Mouse (Mus musculus): ENCODE measurements around the gene Pzp. TPM values are rescaled to one million over a fixed set of nuclear protein-coding genes. Genes with fewer than 3 reads are reported as not detected.

Pzp gene
- 0.21 and 0.34 TPM in 2 replicates for polyA plus RNA-seq (2016; fragmentation: Nextera tagmentation; extraction: Ambion mirVana)

DNA sequence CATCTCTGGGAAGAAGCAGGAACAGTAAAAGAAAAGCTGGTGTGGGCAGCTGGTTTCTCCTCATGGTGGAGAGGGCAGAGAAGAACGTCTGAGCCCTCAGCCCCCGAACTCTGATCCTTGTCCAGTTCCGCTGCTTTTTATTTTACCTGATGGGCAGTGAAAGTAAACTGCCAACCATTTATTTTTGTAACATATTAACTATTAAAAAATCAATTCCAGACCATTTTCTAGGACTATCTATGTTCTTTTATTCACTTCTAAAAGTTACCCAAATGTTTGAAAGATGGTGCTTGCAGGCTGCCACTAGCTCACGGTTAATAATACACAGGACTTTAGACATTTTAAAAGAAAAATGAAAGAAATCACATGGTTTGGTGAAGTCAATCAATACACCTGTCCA is at the start of gene Pzp:
Pzp (minus strand) TSS at position 120 of the 400 bp plus-strand sequence.
- H3K4me1 ChIP-seq (replicated peaks) = peaks cover 6% of the 10 kb centered on the region
- ATAC-seq (ENCODE audit: insufficient number of reproducible peaks, low FRiP score) = no peak
- no peak within 1 kb of the TSS for H3K4me3 ChIP-seq
- no peak within 1 kb of the TSS for H3K27ac ChIP-seq (ENCODE audit: poor library complexity, severe bottlenecking)
- no peak within 1 kb of the TSS for H3K9ac ChIP-seq
- H3K9me3 ChIP-seq (replicated peaks) = peaks cover 3% of the 10 kb centered on the region; the same call in 1 of the 2 replicates
- H3K27me3 ChIP-seq (replicated peaks) = no peaks in the 10 kb centered on the region
- no peak within 1 kb of the TSS for H3K4me2 ChIP-seq
- 78% methylated on average over 4 of the region's 4 CpGs for WGBS
- no peaks in the 10 kb centered on the region for H3K36me3 ChIP-seq

DNA sequence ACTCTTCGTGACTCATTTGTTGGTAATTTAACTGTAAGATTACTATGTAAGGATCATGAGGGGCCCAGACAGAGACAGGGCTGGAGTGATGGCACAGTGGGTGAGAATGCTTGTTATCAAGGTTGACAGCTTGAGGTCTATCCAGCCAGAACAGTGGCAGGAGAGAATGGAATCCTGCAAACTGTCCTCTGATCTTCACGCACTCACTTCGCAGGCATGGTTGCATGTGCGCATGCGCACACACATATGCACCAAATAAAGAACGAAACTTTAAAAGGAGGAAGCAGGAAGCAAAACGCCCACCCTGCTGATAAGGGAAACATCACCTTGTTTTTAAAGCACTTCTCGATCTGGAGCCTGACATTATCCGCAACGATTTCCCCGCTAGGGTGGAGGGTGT is 40.1 kb upstream of the Pzp start:
- Histone ChIP-seq H3K4me1 (replicated peaks) (no peaks in the 10 kb centered on the region), H3K27me3 (replicated peaks) (no peaks in the 10 kb centered on the region), H3K4me3 (no peak overlapping the region), H3K36me3 (no peaks in the 10 kb centered on the region), H3K9ac (no peak overlapping the region), H3K4me2 (no peak overlapping the region), H3K27ac (ENCODE audit: poor library complexity, severe bottlenecking) (no peak overlapping the region), H3K9me3 (replicated peaks) (no peaks in the 10 kb centered on the region)
- WGBS = 83% methylated on average over 11 of the region's 11 CpGs
- no peak for ATAC-seq (ENCODE audit: insufficient number of reproducible peaks, low FRiP score)

DNA sequence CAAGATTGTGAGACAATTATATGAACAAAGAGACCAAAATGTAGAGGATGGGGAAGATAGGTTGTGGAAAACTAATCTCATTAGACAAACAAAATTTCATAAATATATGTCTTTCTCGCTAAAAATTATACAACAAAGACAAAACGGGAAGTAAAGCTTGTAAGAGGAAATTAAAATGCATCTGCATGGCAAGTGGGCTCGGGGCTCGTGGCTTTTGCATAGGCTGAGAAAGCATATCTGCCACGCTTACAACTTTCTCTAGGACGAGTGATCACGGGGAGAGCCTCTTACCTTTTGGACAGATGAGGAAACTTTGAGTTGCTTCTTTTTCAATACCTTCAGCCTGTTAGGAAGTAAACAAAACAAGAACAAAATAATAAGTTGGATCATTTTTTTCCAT is 27.5 kb upstream of the Pzp start:
- WGBS = 82% methylated on average over 7 of the region's 7 CpGs
- no peaks in the 10 kb centered on the region for H3K36me3 ChIP-seq

DNA sequence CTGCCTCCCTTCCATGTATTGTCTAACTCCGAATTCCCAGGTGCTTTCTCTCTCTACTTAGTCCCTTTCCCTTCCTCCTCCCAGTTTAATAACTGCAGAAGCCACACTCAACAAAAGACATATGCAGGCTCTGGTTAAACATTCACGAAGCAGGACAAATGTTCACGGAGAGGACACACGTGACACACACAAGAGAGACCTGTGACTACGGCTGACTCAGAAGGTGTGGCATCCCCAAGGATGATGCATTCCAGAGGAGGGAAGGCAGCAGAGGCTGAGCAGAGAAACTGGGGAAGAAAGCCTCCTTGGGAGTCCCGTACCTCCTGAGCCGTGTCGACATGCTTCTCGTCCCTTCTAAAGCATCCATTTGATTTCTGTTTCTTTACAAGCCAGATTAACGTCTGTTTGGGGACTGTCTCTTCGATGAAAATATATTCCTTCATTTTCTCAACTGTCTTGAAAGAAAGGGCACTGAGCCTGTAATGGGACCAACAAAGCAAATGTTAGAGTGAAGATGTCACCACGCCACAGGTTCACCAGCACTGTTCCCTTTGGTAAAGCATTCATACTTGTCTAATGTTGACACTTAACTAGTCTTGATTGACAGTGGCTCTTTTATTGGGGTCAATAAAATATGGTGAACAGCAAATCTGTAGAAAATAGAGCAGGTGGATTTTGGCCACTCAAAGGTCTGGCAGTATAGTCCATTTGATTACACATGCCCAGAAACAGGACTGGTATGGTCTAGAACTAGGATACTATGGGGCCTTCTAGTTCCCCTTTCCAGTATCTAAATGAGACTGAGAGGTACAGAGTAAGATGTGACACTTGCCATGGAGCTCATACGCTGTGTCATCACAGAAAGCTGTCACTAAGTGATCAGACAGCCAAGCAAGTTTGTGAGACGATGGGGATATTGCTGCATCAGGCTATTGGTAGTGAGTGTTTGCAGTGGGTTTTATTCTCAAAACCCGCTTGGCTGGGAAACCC is 23.2 kb upstream of the Pzp start:
- H3K4me3 ChIP-seq = no peak overlapping the region
- no peak for ATAC-seq (ENCODE audit: insufficient number of reproducible peaks, low FRiP score)
- no peak overlapping the region for H3K9ac ChIP-seq
- no peaks in the 10 kb centered on the region for H3K9me3 ChIP-seq (replicated peaks)
- no peak overlapping the region for H3K27ac ChIP-seq (ENCODE audit: poor library complexity, severe bottlenecking)
- H3K4me2 ChIP-seq = no peak overlapping the region
- no peaks in the 10 kb centered on the region for H3K4me1 ChIP-seq (replicated peaks)
- no peaks in the 10 kb centered on the region for H3K36me3 ChIP-seq
- H3K27me3 ChIP-seq (replicated peaks) = no peaks in the 10 kb centered on the region
- WGBS = 76% methylated on average over 15 of the region's 15 CpGs

More for the DNA sequence above, 27.5 kb upstream of the Pzp start:
- Histone ChIP-seq H3K9me3 (replicated peaks) (no peaks in the 10 kb centered on the region), H3K4me1 (replicated peaks) (no peaks in the 10 kb centered on the region), H3K4me3 (no peak overlapping the region), H3K27ac (ENCODE audit: poor library complexity, severe bottlenecking) (no peak overlapping the region), H3K4me2 (no peak overlapping the region), H3K27me3 (replicated peaks) (no peaks in the 10 kb centered on the region), H3K9ac (no peak overlapping the region)
- no peak for ATAC-seq (ENCODE audit: insufficient number of reproducible peaks, low FRiP score)

DNA sequence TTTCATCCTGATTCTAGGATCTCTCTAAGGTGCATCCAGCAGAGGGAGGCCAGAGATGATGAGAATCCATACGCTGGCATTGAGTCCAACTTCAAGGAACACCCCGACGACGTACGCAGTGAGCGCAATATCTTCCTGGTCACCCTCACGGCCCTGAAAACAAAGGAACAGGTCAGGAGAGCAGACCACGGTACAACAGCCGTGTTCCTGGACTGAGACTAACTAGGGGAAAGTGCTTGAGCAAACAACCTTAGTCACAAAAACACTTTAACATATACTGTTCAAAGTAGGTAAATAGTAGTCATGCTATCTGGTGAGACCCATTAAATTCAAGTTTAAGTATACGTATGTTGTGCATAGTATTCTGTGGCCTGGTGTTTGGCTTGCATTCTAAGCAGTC is 22.0 kb upstream of the Pzp start:
- Histone ChIP-seq H3K9ac (no peak overlapping the region), H3K36me3 (no peaks in the 10 kb centered on the region), H3K9me3 (replicated peaks) (no peaks in the 10 kb centered on the region), H3K27ac (ENCODE audit: poor library complexity, severe bottlenecking) (no peak overlapping the region), H3K4me1 (replicated peaks) (no peaks in the 10 kb centered on the region), H3K4me2 (no peak overlapping the region), H3K4me3 (no peak overlapping the region), H3K27me3 (replicated peaks) (no peaks in the 10 kb centered on the region)
- no peak for ATAC-seq (ENCODE audit: insufficient number of reproducible peaks, low FRiP score)
- WGBS = 90% methylated on average over 10 of the region's 10 CpGs

DNA sequence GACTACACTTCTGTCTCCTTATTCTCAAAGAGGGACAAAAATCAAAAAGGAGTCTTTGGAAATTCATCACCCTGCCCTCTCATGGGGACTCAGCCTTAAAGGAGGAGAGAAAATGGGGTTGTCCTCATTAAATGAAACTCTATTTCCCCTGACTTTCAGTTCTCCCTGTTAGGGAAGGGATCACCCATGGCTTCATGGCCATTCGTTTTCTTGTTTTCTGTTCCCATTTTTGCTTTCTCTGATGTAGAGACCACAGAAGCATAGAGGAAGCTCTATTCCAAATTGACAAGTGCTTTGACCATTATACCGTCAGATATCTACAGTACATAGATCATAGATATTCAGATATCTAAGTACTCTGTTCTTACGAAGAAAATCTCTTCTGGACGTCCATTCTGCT is 18.9 kb upstream of the Pzp start:
- no peaks in the 10 kb centered on the region for H3K27me3 ChIP-seq (replicated peaks)
- H3K27ac ChIP-seq (ENCODE audit: poor library complexity, severe bottlenecking) = no peak overlapping the region
- H3K9me3 ChIP-seq (replicated peaks) = no peaks in the 10 kb centered on the region
- no peaks in the 10 kb centered on the region for H3K4me1 ChIP-seq (replicated peaks)
- H3K4me3 ChIP-seq = no peak overlapping the region
- no peaks in the 10 kb centered on the region for H3K36me3 ChIP-seq
- no peak for ATAC-seq (ENCODE audit: insufficient number of reproducible peaks, low FRiP score)
- H3K9ac ChIP-seq = no peak overlapping the region
- no peak overlapping the region for H3K4me2 ChIP-seq
- 76% methylated on average over 4 of the region's 4 CpGs for WGBS

DNA sequence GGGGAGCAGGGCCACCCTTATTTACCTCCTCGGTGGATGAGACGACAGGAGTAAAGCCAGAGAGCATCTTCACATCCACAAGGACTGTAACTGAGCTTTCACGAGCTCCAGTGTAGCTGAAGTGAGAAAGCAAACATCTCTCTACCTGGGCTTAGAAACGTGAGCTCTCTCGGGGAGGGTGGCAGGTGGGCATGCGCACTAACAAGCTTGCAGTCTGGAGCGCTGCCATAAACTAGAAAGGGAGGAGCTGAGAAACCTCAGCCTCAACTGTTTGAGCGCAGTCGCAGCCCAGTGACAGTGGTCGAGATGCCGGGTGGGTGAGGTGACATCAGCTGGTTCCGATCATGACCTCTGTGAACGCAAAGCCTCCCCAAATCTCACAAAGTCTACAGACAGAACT is 16.7 kb upstream of the Pzp start:
- Histone ChIP-seq H3K36me3 (no peaks in the 10 kb centered on the region), H3K4me1 (replicated peaks) (no peaks in the 10 kb centered on the region), H3K27me3 (replicated peaks) (no peaks in the 10 kb centered on the region), H3K4me2 (no peak overlapping the region), H3K4me3 (no peak overlapping the region), H3K9ac (no peak overlapping the region), H3K9me3 (replicated peaks) (no peaks in the 10 kb centered on the region), H3K27ac (ENCODE audit: poor library complexity, severe bottlenecking) (no peak overlapping the region)
- WGBS = 71% methylated on average over 13 of the region's 13 CpGs
- ATAC-seq (ENCODE audit: insufficient number of reproducible peaks, low FRiP score) = no peak

DNA sequence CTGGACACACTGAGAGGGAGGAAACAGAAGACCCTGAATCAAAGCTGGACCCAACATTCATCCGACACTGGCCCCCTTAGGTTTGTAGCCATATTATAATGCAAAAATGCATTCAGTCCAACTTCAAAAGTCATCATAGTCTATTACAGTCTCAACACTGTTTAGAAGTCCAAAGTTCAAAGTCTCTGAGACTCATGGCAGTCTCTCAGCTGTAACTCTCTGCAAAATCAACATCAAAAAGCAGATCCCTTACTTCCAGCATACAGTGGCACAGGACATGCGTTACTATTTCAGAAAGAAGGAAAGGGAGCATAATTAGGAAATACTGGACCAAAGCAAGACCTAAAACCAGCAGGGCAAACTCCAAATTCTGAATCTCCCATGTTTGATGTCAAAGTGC is 8.7 kb upstream of the Pzp start:
- H3K4me2 ChIP-seq = no peak overlapping the region
- no peaks in the 10 kb centered on the region for H3K36me3 ChIP-seq
- H3K9ac ChIP-seq = no peak overlapping the region
- H3K4me1 ChIP-seq (replicated peaks) = no peaks in the 10 kb centered on the region
- H3K4me3 ChIP-seq = no peak overlapping the region
- H3K27ac ChIP-seq (ENCODE audit: poor library complexity, severe bottlenecking) = no peak overlapping the region
- no peaks in the 10 kb centered on the region for H3K27me3 ChIP-seq (replicated peaks)
- WGBS = 91% methylated on average over 2 of the region's 2 CpGs
- no peaks in the 10 kb centered on the region for H3K9me3 ChIP-seq (replicated peaks)
- ATAC-seq (ENCODE audit: insufficient number of reproducible peaks, low FRiP score) = no peak

DNA sequence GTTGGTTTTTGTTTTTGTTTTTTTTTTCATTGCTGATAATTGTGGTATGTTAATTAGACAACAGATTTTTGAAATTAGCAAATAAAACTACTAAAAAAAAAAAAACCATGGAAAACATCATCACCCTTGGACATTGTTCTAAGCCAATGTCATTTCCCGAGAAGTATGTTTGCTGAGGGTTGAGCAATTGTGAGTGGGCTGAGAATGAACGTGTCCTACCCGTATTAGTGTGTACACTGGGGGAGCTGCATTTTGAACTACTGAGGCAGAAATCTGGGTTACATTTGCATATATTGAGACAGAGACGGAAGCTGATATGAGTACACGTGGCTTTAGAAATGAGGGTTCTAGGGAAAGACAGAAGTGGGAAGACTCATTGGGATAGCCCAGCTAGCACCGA is 6.8 kb upstream of the Pzp start:
- Histone ChIP-seq H3K36me3 (no peaks in the 10 kb centered on the region), H3K9ac (no peak overlapping the region), H3K27ac (ENCODE audit: poor library complexity, severe bottlenecking) (no peak overlapping the region), H3K4me2 (no peak overlapping the region), H3K4me3 (no peak overlapping the region), H3K9me3 (replicated peaks) (no peaks in the 10 kb centered on the region), H3K27me3 (replicated peaks) (no peaks in the 10 kb centered on the region), H3K4me1 (replicated peaks) (peaks cover 3% of the 10 kb centered on the region; the same call in 1 of the 2 replicates)
- no peak for ATAC-seq (ENCODE audit: insufficient number of reproducible peaks, low FRiP score)
- 83% methylated on average over 6 of the region's 6 CpGs for WGBS

DNA sequence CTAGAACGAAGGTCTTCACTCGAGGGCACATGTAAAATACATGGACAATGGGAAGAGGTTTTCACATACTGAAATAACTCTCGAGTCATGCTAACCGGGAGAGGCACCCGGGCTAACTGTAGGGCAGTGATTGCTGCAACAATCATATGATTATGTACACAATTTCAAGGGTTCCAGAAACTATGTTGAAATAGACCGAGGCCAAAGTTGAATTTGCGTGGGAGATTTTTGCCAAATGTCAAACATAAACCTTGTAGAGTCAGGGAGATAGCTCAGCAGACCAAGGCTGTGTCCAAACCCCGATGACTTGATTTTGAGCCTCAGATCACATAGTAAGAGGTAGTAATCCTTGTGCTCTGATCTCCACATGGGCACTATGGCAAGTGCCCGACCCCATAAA is 6.2 kb upstream of the Pzp start:
- no peaks in the 10 kb centered on the region for H3K27me3 ChIP-seq (replicated peaks)
- ATAC-seq (ENCODE audit: insufficient number of reproducible peaks, low FRiP score) = no peak
- WGBS = 82% methylated on average over 9 of the region's 9 CpGs
- no peak overlapping the region for H3K4me2 ChIP-seq
- H3K27ac ChIP-seq (ENCODE audit: poor library complexity, severe bottlenecking) = no peak overlapping the region
- no peaks in the 10 kb centered on the region for H3K36me3 ChIP-seq
- H3K4me1 ChIP-seq (replicated peaks) = peaks cover 6% of the 10 kb centered on the region; the same call in 1 of the 2 replicates
- H3K9ac ChIP-seq = no peak overlapping the region
- H3K9me3 ChIP-seq (replicated peaks) = no peaks in the 10 kb centered on the region
- no peak overlapping the region for H3K4me3 ChIP-seq

DNA sequence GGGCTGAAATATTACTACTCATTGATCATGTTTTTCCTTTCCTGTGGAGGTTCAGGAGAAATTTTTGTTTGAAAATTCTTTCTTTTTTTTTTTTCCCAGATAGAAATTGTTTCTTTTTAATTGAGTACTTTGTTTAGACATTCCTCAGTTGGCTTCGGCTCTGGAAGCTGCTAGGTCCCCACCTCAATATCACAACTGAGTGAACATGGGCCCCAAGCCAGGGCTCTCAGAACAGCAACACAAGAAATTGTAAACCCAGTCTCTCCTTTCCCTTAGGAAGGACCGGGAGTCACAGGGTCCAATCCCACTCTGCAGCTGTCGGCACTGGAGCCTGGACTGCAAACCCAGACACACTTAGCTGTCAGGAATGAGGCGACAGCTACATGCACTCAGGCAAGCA is 2.0 kb upstream of the Pzp start:
- H3K4me3 ChIP-seq = no peak overlapping the region
- H3K9me3 ChIP-seq (replicated peaks) = peaks cover 3% of the 10 kb centered on the region; the same call in 1 of the 2 replicates
- H3K4me2 ChIP-seq = no peak overlapping the region
- H3K4me1 ChIP-seq (replicated peaks) = peaks cover 6% of the 10 kb centered on the region; the same call in 1 of the 2 replicates
- H3K27ac ChIP-seq (ENCODE audit: poor library complexity, severe bottlenecking) = no peak overlapping the region
- H3K27me3 ChIP-seq (replicated peaks) = no peaks in the 10 kb centered on the region
- H3K36me3 ChIP-seq = no peaks in the 10 kb centered on the region
- WGBS = 22% methylated on average over 4 of the region's 4 CpGs
- H3K9ac ChIP-seq = no peak overlapping the region
- ATAC-seq (ENCODE audit: insufficient number of reproducible peaks, low FRiP score) = no peak

Measured in heart, embryonic 12.5 days (tissue).